Mouse (Mus musculus): ENCODE results near the gene Tomm5. TPM values are rescaled to one million over a fixed set of nuclear protein-coding genes. Genes with fewer than 3 reads are reported as not detected.

The Tomm5 gene
- polyA plus RNA-seq (2012) = 1.9 and 3.5 TPM in 2 replicates

- peaks cover 30% of the 10 kb centered on the region for H3K36me3 ChIP-seq (ENCODE audit: control insufficient read depth)
- peaks cover 5% of the 10 kb centered on the region for H3K27me3 ChIP-seq (ENCODE audit: control insufficient read depth)
- peak within 1 kb of the TSS; percentile 93 for H3K4me3 ChIP-seq (replicated peaks)
- no peak for TF ChIP-seq TAL1 (IDR thresholded peaks at IDR 0.05; ENCODE audit: low read length)
- TF ChIP-seq GATA1 (IDR thresholded peaks at IDR 0.05; ENCODE audit: low read length) = no peak
- peaks cover 30% of the 10 kb centered on the region for H3K4me1 ChIP-seq (ENCODE audit: control insufficient read depth)
- H3K9me3 ChIP-seq (ENCODE audit: control insufficient read depth, low read length) = no peaks in the 10 kb centered on the region
Observed at GRCm38 (mm10) chr4:45107601-45108277, at the start of gene Tomm5. Gene Tomm5, minus strand, starts transcription at chr4:45108114.

GRCm38 (mm10) chr4:45156433-45156832 lies 48.5 kb upstream of the Tomm5 start:
- no peak for TF ChIP-seq GATA1 (IDR thresholded peaks at IDR 0.05; ENCODE audit: low read length)
- no peak for TF ChIP-seq TAL1 (IDR thresholded peaks at IDR 0.05; ENCODE audit: low read length)
- no peaks in the 10 kb centered on the region for H3K36me3 ChIP-seq (ENCODE audit: control insufficient read depth)
- H3K4me3 ChIP-seq (replicated peaks) = no peak overlapping the region
- no peaks in the 10 kb centered on the region for H3K27me3 ChIP-seq (ENCODE audit: control insufficient read depth)
- peaks cover 7% of the 10 kb centered on the region for H3K4me1 ChIP-seq (ENCODE audit: control insufficient read depth)
- no peaks in the 10 kb centered on the region for H3K9me3 ChIP-seq (ENCODE audit: control insufficient read depth, low read length)

- H3K4me3 ChIP-seq (replicated peaks) = no peak overlapping the region
- peaks cover 4% of the 10 kb centered on the region for H3K4me1 ChIP-seq (ENCODE audit: control insufficient read depth)
- H3K9me3 ChIP-seq (ENCODE audit: control insufficient read depth, low read length) = no peaks in the 10 kb centered on the region
- TF ChIP-seq TAL1 (IDR thresholded peaks at IDR 0.05; ENCODE audit: low read length) = no peak
- no peak for TF ChIP-seq GATA1 (IDR thresholded peaks at IDR 0.05; ENCODE audit: low read length)
- H3K27me3 ChIP-seq (ENCODE audit: control insufficient read depth) = peaks cover 2% of the 10 kb centered on the region
- no peaks in the 10 kb centered on the region for H3K36me3 ChIP-seq (ENCODE audit: control insufficient read depth)
Observed at GRCm38 (mm10) chr4:45143005-45143404, 35.1 kb upstream of the Tomm5 start.

GRCm38 (mm10) chr4:45142411-45142810 lies 34.5 kb upstream of the Tomm5 start:
- Histone ChIP-seq H3K9me3 (ENCODE audit: control insufficient read depth, low read length) (no peaks in the 10 kb centered on the region), H3K36me3 (ENCODE audit: control insufficient read depth) (no peaks in the 10 kb centered on the region), H3K4me1 (ENCODE audit: control insufficient read depth) (peaks cover 4% of the 10 kb centered on the region), H3K27me3 (ENCODE audit: control insufficient read depth) (peaks cover 2% of the 10 kb centered on the region), H3K4me3 (replicated peaks) (no peak overlapping the region)
- TF ChIP-seq GATA1 (IDR thresholded peaks at IDR 0.05; ENCODE audit: low read length) (no peak), TAL1 (IDR thresholded peaks at IDR 0.05; ENCODE audit: low read length) (no peak)

- H3K4me3 ChIP-seq (replicated peaks) = no peak overlapping the region
- peaks cover 4% of the 10 kb centered on the region for H3K4me1 ChIP-seq (ENCODE audit: control insufficient read depth)
- TF ChIP-seq GATA1 (IDR thresholded peaks at IDR 0.05; ENCODE audit: low read length) = no peak
- no peak for TF ChIP-seq TAL1 (IDR thresholded peaks at IDR 0.05; ENCODE audit: low read length)
- H3K36me3 ChIP-seq (ENCODE audit: control insufficient read depth) = no peaks in the 10 kb centered on the region
- H3K9me3 ChIP-seq (ENCODE audit: control insufficient read depth, low read length) = no peaks in the 10 kb centered on the region
- H3K27me3 ChIP-seq (ENCODE audit: control insufficient read depth) = peaks cover 2% of the 10 kb centered on the region
Observed at GRCm38 (mm10) chr4:45141835-45142234, 33.9 kb upstream of the Tomm5 start.

- Histone ChIP-seq H3K4me1 (ENCODE audit: control insufficient read depth) (peaks cover 3% of the 10 kb centered on the region), H3K9me3 (ENCODE audit: control insufficient read depth, low read length) (no peaks in the 10 kb centered on the region), H3K27me3 (ENCODE audit: control insufficient read depth) (no peaks in the 10 kb centered on the region), H3K36me3 (ENCODE audit: control insufficient read depth) (no peaks in the 10 kb centered on the region), H3K4me3 (replicated peaks) (no peak overlapping the region)
- TF ChIP-seq GATA1 (IDR thresholded peaks at IDR 0.05; ENCODE audit: low read length) = no peak
Observed at GRCm38 (mm10) chr4:45137636-45138035, 29.7 kb upstream of the Tomm5 start.

GRCm38 (mm10) chr4:45134471-45134870 lies 26.6 kb upstream of the Tomm5 start:
- no peaks in the 10 kb centered on the region for H3K36me3 ChIP-seq (ENCODE audit: control insufficient read depth)
- no peaks in the 10 kb centered on the region for H3K9me3 ChIP-seq (ENCODE audit: control insufficient read depth, low read length)
- H3K4me3 ChIP-seq (replicated peaks) = no peak overlapping the region
- TF ChIP-seq GATA1 (IDR thresholded peaks at IDR 0.05; ENCODE audit: low read length) = no peak
- no peak for TF ChIP-seq TAL1 (IDR thresholded peaks at IDR 0.05; ENCODE audit: low read length)
- no peaks in the 10 kb centered on the region for H3K4me1 ChIP-seq (ENCODE audit: control insufficient read depth)
- no peaks in the 10 kb centered on the region for H3K27me3 ChIP-seq (ENCODE audit: control insufficient read depth)

- Histone ChIP-seq H3K9me3 (ENCODE audit: control insufficient read depth, low read length) (no peaks in the 10 kb centered on the region), H3K36me3 (ENCODE audit: control insufficient read depth) (no peaks in the 10 kb centered on the region), H3K27me3 (ENCODE audit: control insufficient read depth) (no peaks in the 10 kb centered on the region), H3K4me1 (ENCODE audit: control insufficient read depth) (no peaks in the 10 kb centered on the region), H3K4me3 (replicated peaks) (no peak overlapping the region)
- TF ChIP-seq GATA1 (IDR thresholded peaks at IDR 0.05; ENCODE audit: low read length) = no peak
- TF ChIP-seq TAL1 (IDR thresholded peaks at IDR 0.05; ENCODE audit: low read length) = no peak
Observed at GRCm38 (mm10) chr4:45131021-45131420, 23.1 kb upstream of the Tomm5 start.

- no peaks in the 10 kb centered on the region for H3K27me3 ChIP-seq (ENCODE audit: control insufficient read depth)
- H3K9me3 ChIP-seq (ENCODE audit: control insufficient read depth, low read length) = no peaks in the 10 kb centered on the region
- H3K4me3 ChIP-seq (replicated peaks) = no peak overlapping the region
- no peak for TF ChIP-seq GATA1 (IDR thresholded peaks at IDR 0.05; ENCODE audit: low read length)
- H3K4me1 ChIP-seq (ENCODE audit: control insufficient read depth) = no peaks in the 10 kb centered on the region
- no peaks in the 10 kb centered on the region for H3K36me3 ChIP-seq (ENCODE audit: control insufficient read depth)
Observed at GRCm38 (mm10) chr4:45121311-45121710, 13.4 kb upstream of the Tomm5 start.

Measured in erythroblast, embryonic 14.5 days (primary cell).